Mouse (Mus musculus): Measurements from ENCODE around the gene Vmn1r101.
"Not testable (repeated sequence)": the region's sequence is repeated elsewhere in the genome, so short reads cannot be mapped to it uniquely, and the experiment has no call there.

Vmn1r101 gene

DNA sequence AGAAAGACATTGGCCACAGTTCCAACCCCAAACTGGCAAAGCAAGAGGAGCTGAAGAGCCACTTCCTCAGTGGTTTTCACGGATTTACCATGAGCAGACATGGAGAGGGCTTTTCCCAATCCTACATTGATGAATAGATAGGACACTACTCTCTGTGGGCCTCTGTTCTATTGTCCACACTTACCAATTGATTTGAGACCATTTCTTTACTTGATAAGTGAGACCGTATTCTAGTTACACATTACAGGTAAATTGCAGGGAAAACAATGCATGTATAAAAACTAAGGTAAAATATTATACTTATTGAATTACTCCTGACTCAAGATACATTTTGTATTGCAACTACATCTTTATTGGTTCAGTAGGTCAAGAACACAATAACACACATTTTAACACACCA, at the start of gene Vmn1r101:
Gene Vmn1r101 (minus strand): TSS at position 101 of the 400 bp plus-strand sequence.
- DNase-seq (ENCODE audit: low spot score) = not testable (repeated sequence)

DNA sequence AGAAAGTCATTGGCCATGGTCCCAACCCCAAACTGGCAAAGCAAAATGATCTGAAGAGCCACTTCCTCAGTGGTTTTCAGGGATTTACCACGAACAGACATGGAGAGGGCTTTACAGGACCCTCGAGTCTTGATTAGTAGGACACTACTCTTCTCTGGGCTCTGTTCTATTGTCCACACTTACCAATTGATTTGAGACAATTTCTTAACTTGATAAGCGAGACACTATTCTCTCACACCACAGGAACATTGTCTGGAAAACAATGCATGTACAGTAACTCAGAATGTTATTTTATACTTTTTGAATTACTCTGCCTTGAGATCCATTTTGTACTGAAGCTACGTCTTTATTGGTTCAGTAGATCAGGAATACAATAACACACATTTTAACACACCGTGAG, 32.4 kb upstream of the Vmn1r101 start, which contains the start of gene Gm10670:
Gene Gm10670 (minus strand): TSS at position 101 of the 400 bp plus-strand sequence.
- not testable (repeated sequence) for DNase-seq (ENCODE audit: low spot score)

DNA sequence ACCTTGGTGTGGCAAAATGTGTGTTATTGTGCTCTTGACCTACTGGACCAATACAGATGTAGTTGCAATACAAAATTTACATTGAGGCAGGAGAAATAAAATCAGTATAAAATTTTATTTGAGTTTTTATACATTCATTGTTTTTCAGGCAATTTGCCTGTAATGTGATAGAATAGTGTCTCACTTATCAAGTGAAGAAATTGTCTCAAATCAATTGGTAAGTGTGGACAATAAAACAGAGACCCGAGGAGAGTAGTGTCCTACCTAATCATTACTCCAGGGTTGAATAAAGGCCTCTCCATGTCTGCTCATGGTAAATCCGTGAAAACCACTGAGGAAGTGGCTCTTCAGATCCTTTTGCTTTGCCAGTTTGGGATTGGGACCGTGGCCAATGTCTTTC, 24.8 kb downstream of the Vmn1r101 start, which contains the start of gene Vmn1r100:
Gene Vmn1r100 (plus strand): TSS at position 301 of the 400 bp plus-strand sequence.
- DNase-seq (ENCODE audit: low spot score) = not testable (repeated sequence)
